Mouse (Mus musculus) gastrocnemius, postnatal 36 days (tissue): ENCODE results near the gene Serpinf1. TPM values are rescaled to one million over a fixed set of nuclear protein-coding genes. Genes with fewer than 3 reads are reported as not detected.

Experiments
- DNase-seq, 2 experiments: peaks; one replicate each; pipeline ENCODE4 v3.0.0; 2022
- intact Hi-C: fragments of 180-260 bp; cut with DNase I; formaldehyde crosslinking; loops from one replicate; pipeline ENCODE4 v1.15.1; 2025
- long read RNA-seq, 2 experiments: library from polyadenylated mRNA; stranded (forward); transcript quantifications; one replicate each; pipeline ENCODE4 v2.0.0; 2021
- total RNA-seq, 2 experiments: library from RNA; stranded (reverse); gene quantifications; 2 replicates each; pipeline ENCODE4 v1.2.3; 2021

The Serpinf1 gene
- total RNA-seq, result 10 to 100 TPM; 83.2 to 88.9 TPM
- long read RNA-seq, experiment 1, transcript Serpinf1-201 (8 exons, 1,832 nt), result major isoform, 31 of 58 reads
- long read RNA-seq, experiment 1, partial matches to known transcripts, result 4 of 58 reads
- long read RNA-seq, experiment 1, other reads (novel, unspliced or antisense), result 23 of 58 reads
- long read RNA-seq, experiment 2, transcript Serpinf1-201 (8 exons, 1,832 nt), result major isoform, 30 of 56 reads
- long read RNA-seq, experiment 2, partial matches to known transcripts, result 24 of 56 reads
- long read RNA-seq, experiment 2, other reads (novel, unspliced or antisense), result 2 of 56 reads

- intact Hi-C loops, result no loop called here
- no peak for DNase-seq
Observed at GRCm38 (mm10) chr11:75422013-75422792, at the start of gene Serpinf1. TSS of gene Serpinf1 (minus strand) at chr11:75422701.

GRCm38 (mm10) chr11:75470675-75471074 lies 48.2 kb upstream of the Serpinf1 start:
- intact Hi-C loops, result no loop called here
- DNase-seq, result no peak

- intact Hi-C loops, result loop anchor here (5.0 kb wide), 1 partner anchor 33 kb away; no protein-coding TSS in a partner anchor
- no peak for DNase-seq
Observed at GRCm38 (mm10) chr11:75469261-75469660, 46.8 kb upstream of the Serpinf1 start.

GRCm38 (mm10) chr11:75468410-75468809 lies 45.9 kb upstream of the Serpinf1 start:
- intact Hi-C loops, result loop anchor here (5.0 kb wide), 1 partner anchor 34 kb away; no protein-coding TSS in a partner anchor
- no peak for DNase-seq

DNA sequence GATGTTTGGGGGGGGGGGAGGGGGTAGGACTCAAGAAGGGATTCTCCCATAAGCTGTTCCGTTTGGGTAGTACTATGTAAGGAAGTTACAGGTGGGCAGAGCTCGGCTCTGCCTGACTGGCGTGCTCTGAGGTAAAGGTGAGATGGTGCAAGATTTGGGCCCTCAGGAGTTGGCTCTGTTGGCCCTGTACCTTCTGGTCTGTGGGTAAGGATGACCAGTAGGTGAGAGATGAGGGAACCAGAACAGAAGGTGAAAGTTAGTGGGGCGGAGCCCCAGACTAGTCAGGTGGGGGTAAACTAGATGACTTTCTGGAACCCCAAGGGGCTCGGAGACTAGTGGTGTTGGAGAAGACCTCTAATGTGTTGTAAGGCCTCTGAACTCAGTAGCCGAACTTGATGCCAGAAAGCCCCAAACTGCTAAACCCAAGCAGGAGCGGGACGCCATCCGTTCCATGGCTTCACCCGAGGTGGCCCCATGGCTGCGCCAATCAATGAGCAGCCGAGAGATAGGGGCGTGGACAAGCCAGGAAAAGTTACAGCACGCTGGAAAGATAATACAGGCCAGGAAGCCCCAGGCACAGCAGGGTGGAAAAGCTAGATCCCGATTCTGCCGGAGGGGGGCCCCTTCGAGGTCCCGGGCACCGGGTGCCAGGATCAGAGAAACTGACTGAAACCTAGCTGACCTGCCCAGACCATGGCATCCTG lies 45.2 kb upstream of the Serpinf1 start:
- intact Hi-C loops, result loop anchor here (5.0 kb wide), 1 partner anchor 35 kb away; no protein-coding TSS in a partner anchor
- peak; percentile 64 to 68 for DNase-seq

- intact Hi-C loops, result loop anchor here (5.0 kb wide), 1 partner anchor 35 kb away; no protein-coding TSS in a partner anchor
- no peak for DNase-seq
Observed at GRCm38 (mm10) chr11:75466731-75467505, 44.4 kb upstream of the Serpinf1 start.

DNA sequence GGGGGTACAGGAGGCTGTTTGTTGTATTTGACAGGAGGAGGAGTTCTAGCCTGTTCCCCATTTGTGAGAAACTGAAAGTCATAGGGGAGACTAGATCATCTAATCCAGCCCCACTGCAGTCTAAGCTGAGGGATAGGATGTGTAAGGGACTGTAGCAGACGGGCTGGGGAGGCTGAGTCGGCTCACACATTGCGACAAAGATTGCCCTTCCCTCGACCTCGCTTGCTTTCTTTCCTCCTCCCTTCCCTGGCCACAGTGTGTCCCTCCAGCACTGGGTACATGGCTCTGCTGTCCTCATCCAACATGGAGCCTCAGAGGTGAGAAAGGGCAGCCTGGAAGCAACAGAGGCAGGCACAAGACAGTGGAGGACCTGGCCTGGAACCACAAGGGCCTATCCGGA lies 42.5 kb upstream of the Serpinf1 start:
- intact Hi-C loops, result loop anchor here (5.0 kb wide), 1 partner anchor 37 kb away; no protein-coding TSS in a partner anchor
- DNase-seq, result no peak

GRCm38 (mm10) chr11:75464417-75464816 lies 41.9 kb upstream of the Serpinf1 start:
- DNase-seq, result no peak
- intact Hi-C loops, result no loop called here

GRCm38 (mm10) chr11:75463624-75464023 lies 41.1 kb upstream of the Serpinf1 start:
- intact Hi-C loops, result no loop called here
- no peak for DNase-seq

DNA sequence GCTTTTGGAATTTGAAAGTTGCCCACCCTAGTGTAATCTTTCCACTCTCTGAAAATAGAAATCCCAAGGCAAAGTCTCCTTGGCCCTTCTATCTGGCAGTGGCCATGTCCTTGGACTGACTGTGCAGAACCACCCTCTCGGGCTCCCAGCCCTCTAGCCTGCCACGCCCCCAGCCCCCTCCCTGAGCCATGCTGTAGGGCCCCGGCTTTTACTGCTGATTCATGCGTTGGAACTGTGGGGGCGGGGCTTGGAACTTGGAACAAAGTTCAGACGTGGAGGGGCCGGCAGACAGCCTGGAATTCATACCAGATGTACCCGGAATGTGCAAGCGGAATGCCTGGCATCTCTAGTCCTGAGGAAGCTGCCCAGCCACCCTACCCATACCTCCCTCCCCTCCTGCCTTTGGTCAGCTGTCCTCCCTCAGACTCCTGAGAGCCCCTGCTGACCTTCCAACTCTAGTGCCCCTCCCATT lies 40.4 kb upstream of the Serpinf1 start:
- intact Hi-C loops, result no loop called here

GRCm38 (mm10) chr11:75462253-75462783 lies 39.8 kb upstream of the Serpinf1 start:
- intact Hi-C loops, result no loop called here
- DNase-seq, result peak; percentile 85 to 92

More for the DNA sequence above, 40.4 kb upstream of the Serpinf1 start:
- peak; percentile 86 to 96 for DNase-seq

DNA sequence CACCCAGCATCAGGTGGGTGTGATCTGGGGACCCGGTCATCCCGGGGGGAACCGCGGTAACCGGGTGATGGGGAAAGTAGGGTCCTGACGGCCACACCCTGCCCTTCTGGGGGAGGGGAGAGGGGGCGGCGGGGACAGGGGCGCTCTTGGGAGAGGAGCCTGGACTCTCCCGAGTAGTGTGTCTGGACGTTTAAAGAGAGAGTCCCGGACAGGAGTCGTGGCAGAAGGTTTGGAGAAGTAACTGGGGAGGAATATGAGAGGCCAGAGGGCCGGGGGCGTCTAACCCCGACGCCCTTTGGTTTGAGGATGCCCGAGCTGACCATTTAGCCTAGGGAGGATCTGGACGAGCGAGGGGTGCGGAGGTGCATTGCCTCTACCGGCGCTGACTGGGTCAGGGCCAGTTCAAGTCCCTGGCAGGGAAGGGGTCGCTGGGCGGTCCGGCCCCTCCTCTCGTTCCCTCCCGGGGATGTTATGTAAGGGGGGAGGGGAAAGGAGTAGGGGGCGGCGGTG lies 39.3 kb upstream of the Serpinf1 start:
- no peak for DNase-seq
- intact Hi-C loops, result no loop called here

GRCm38 (mm10) chr11:75460844-75461742 lies 38.6 kb upstream of the Serpinf1 start, which contains the start of gene Tlcd2:
TSS of gene Tlcd2 (plus strand) at chr11:75461715.
- intact Hi-C loops, result no loop called here
- DNase-seq, result peak; percentile 98 to 100

- DNase-seq, result peak; percentile 74 to 84
- intact Hi-C loops, result no loop called here
Observed at GRCm38 (mm10) chr11:75460103-75460843, 37.8 kb upstream of the Serpinf1 start.

DNA sequence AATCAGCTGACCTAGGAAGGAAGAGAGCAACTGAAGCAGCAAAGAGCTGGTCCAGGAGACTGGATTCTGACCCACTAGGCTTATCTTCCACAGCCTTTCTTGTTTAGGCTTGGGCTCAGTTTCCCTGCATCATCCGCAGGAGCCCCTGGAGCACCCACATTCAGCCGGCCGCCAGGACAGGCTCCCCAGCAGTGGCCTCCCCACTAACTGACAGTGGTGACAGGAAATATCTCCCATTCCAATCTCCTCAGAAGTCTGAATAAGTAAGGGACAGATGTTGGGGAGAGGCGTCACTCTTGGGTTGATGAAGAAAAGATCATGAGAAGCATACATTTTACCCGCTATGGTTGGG lies 37.2 kb upstream of the Serpinf1 start:
- no peak for DNase-seq
- intact Hi-C loops, result no loop called here

- intact Hi-C loops, result no loop called here
- peak; percentile 52 to 56 for DNase-seq
Observed at GRCm38 (mm10) chr11:75459141-75459711, 36.7 kb upstream of the Serpinf1 start.

GRCm38 (mm10) chr11:75458628-75459041 lies 36.1 kb upstream of the Serpinf1 start:
- DNase-seq, result no peak
- intact Hi-C loops, result no loop called here
